Mouse (Mus musculus): ENCODE data around the gene Espn. TPM values are rescaled to one million over a fixed set of nuclear protein-coding genes. Genes with fewer than 3 reads are reported as not detected.

Gene Espn
- polyA plus RNA-seq, 1 experiment from 2014 or later: 0.40 TPM

DNA sequence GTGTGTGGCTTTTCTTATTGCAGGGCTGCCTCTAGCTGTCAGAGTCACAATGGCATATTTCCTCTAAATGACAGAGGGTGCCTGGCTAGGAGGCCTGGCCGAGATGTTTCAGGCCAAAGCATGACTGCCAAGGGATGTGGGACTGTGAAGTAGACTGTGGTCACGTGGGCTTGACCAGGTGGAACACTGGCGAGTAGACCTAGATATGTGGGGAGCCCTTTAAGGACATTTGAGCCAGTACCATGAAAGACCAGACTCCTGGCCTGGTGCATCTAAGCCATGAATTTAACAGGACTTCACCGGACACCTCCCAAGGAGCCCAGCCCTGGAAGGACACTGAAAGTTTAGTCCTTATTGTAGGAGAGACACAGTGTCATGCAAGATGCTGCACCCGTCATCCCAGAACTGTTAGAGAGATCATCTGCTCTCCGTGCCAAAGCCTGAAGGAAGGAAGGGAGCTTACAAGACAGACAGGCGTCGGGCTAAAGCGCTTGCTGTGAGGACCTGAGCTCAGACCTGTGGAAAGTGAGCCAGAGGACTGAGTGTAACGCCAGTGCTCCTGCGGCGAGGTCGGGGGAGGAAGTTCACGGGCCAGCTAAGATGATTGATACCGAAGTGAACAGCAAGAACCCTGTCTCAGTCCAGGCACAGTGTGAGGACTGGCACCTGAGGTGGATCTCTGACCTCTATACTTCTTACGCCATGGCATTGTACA lies 27.9 kb upstream of the Espn start:
- 0 out of 2 replicates have a peak overlapping the region, but pooled peaks have one; percentile 82 for H3K9ac ChIP-seq

GRCm38 (mm10) chr4:152178916-152179705 lies 26.9 kb upstream of the Espn start:
- peak overlapping the region; percentile 94 for H3K4me2 ChIP-seq (replicated peaks)
- H3K36me3 ChIP-seq (replicated peaks; ENCODE audit: control insufficient read depth, insufficient read depth): 0 out of 2 replicates have a peak, but pooled peaks cover 7% of the 10 kb centered on the region
- H3K4me1 ChIP-seq (replicated peaks; ENCODE audit: control insufficient read depth, insufficient read depth, low read length): peaks cover 20% of the 10 kb centered on the region; the same call in 1 of the 2 replicates
- peak overlapping the region; percentile 86 for H3K4me3 ChIP-seq (replicated peaks; ENCODE audit: low read length)
- DNase-seq (ENCODE audit: low spot score) (no peak), ATAC-seq (ENCODE audit: low FRiP score) (no peak; the same call in 1 of the 2 replicates)
- H3K27me3 ChIP-seq (ENCODE audit: control insufficient read depth, insufficient read depth, low read length): peaks cover 15% of the 10 kb centered on the region; the same call in 1 of the 2 replicates
- no peaks in the 10 kb centered on the region for H3K9me3 ChIP-seq (ENCODE audit: control insufficient read depth, low read length)
- H3K27ac ChIP-seq: peak overlapping the region; percentile 84
- WGBS: 22% methylated on average over 16 of the region's 16 CpGs
- H3K9ac ChIP-seq: peak overlapping the region; percentile 82

More for the DNA sequence above, 27.9 kb upstream of the Espn start:
- H3K4me2 ChIP-seq (replicated peaks): peak overlapping the region; percentile 94
- ATAC-seq (ENCODE audit: low FRiP score) (no peak), DNase-seq (ENCODE audit: low spot score) (no peak)
- 0 out of 2 replicates have a peak, but pooled peaks cover 7% of the 10 kb centered on the region for H3K36me3 ChIP-seq (replicated peaks; ENCODE audit: control insufficient read depth, insufficient read depth)
- 86% methylated on average over 16 of the region's 16 CpGs for WGBS
- no peak overlapping the region for H3K27ac ChIP-seq
- H3K4me1 ChIP-seq (replicated peaks; ENCODE audit: control insufficient read depth, insufficient read depth, low read length): peaks cover 20% of the 10 kb centered on the region; the same call in 1 of the 2 replicates
- H3K4me3 ChIP-seq (replicated peaks; ENCODE audit: low read length): peak overlapping the region; percentile 86; the same call in 1 of the 2 replicates
- H3K9me3 ChIP-seq (ENCODE audit: control insufficient read depth, low read length): no peaks in the 10 kb centered on the region
- H3K27me3 ChIP-seq (ENCODE audit: control insufficient read depth, insufficient read depth, low read length): 0 out of 2 replicates have a peak, but pooled peaks cover 7% of the 10 kb centered on the region

GRCm38 (mm10) chr4:152178344-152178864 lies 26.2 kb upstream of the Espn start:
- Histone ChIP-seq H3K4me2 (replicated peaks) (peak overlapping the region; percentile 94), H3K4me3 (replicated peaks; ENCODE audit: low read length) (peak overlapping the region; percentile 86), H3K27me3 (ENCODE audit: control insufficient read depth, insufficient read depth, low read length) (peaks cover 23% of the 10 kb centered on the region; the same call in 1 of the 2 replicates), H3K36me3 (replicated peaks; ENCODE audit: control insufficient read depth, insufficient read depth) (0 out of 2 replicates have a peak, but pooled peaks cover 7% of the 10 kb centered on the region), H3K4me1 (replicated peaks; ENCODE audit: control insufficient read depth, insufficient read depth, low read length) (peaks cover 20% of the 10 kb centered on the region; the same call in 1 of the 2 replicates), H3K27ac (peak overlapping the region; percentile 84), H3K9me3 (ENCODE audit: control insufficient read depth, low read length) (no peaks in the 10 kb centered on the region), H3K9ac (peak overlapping the region; percentile 82)
- DNase-seq (ENCODE audit: low spot score) (no peak), ATAC-seq (ENCODE audit: low FRiP score) (peak; percentile 69)
- 2% methylated on average over 35 of the region's 35 CpGs for WGBS

DNA sequence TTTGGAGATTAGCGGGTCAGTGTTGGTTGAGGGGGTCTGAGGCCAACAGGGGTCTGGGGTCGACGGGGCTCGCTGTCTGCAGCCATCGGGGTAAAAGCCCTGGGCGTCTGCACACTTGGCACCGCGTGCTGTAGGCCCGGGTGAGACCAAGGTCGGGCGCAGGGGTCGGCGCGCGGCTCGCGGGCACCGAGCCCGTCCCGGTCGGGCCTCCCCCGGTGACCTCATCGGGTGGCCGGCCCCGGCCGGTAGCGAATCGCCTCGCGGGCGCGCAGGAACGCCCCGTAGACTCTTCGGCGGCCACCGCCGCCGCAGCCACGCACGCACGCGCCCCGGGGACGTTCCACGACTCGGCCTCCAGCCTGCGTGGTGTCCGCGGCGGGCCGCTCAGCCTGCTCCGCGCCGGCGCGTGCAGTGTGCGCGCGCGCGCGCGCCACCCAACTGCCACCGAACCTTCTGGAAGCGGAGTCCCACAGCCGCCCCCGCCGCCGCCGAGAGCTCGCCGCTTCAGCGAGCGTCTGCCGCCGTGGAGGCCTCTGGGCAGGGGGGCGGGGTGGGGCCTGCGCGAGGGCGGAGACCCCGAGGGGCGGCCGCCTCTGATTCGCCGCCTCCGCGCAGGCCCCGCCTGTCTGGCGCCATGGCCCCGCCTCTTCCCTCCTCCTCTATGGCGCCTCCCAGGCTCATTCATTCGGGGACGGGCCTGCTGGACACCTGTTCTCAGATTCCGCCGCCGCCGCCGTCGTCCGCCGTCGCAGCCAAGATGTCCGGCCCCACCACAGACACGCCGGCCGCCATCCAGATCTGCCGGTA lies 25.6 kb upstream of the Espn start, which contains the start of gene Acot7:
Gene Acot7, plus strand, starts transcription at position 598 of the 807 bp plus-strand sequence.
- H3K4me1 ChIP-seq (replicated peaks; ENCODE audit: control insufficient read depth, insufficient read depth, low read length): peaks cover 20% of the 10 kb centered on the region; the same call in 1 of the 2 replicates
- H3K36me3 ChIP-seq (replicated peaks; ENCODE audit: control insufficient read depth, insufficient read depth): 0 out of 2 replicates have a peak, but pooled peaks cover 4% of the 10 kb centered on the region
- H3K9me3 ChIP-seq (ENCODE audit: control insufficient read depth, low read length): no peaks in the 10 kb centered on the region
- ATAC-seq (ENCODE audit: low FRiP score): peak; percentile 96
- under 1% methylated on average over 86 of the region's 108 CpGs for WGBS
- peak within 1 kb of the TSS; percentile 87 for H3K27ac ChIP-seq
- H3K9ac ChIP-seq: peak within 1 kb of the TSS; percentile 82
- H3K4me3 ChIP-seq (replicated peaks; ENCODE audit: low read length): peak within 1 kb of the TSS; percentile 86
- DNase-seq (ENCODE audit: low spot score): peak; percentile 95
- H3K27me3 ChIP-seq (ENCODE audit: control insufficient read depth, insufficient read depth, low read length): peaks cover 23% of the 10 kb centered on the region; the same call in 1 of the 2 replicates
- H3K4me2 ChIP-seq (replicated peaks): peak within 1 kb of the TSS; percentile 94

DNA sequence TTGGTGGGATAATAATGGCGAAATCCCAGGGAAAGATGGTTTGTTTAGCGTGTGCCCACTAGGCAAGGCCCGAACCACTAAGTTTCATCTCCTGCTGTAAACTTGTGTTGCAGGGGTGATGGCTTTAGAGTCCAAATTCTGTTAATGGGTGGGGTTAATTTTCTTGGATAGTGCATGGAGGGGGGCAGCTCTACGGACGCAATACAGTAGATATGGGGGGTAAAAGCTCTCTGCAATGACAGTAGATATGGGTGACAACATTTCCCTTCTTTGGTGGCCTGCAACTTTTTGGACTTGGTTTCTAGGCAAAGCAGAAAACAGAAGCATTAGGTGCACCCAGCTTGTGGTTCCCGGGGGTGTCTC lies 25.0 kb upstream of the Espn start:
- Histone ChIP-seq H3K9ac (peak overlapping the region; percentile 82), H3K4me2 (replicated peaks) (peak overlapping the region; percentile 94), H3K4me1 (replicated peaks; ENCODE audit: control insufficient read depth, insufficient read depth, low read length) (peaks cover 20% of the 10 kb centered on the region; the same call in 1 of the 2 replicates), H3K36me3 (replicated peaks; ENCODE audit: control insufficient read depth, insufficient read depth) (no peaks in the 10 kb centered on the region), H3K4me3 (replicated peaks; ENCODE audit: low read length) (peak overlapping the region; percentile 86), H3K27ac (peak overlapping the region; percentile 87; the same call in 1 of the 2 replicates), H3K9me3 (ENCODE audit: control insufficient read depth, low read length) (no peaks in the 10 kb centered on the region), H3K27me3 (ENCODE audit: control insufficient read depth, insufficient read depth, low read length) (peaks cover 23% of the 10 kb centered on the region; the same call in 1 of the 2 replicates)
- 72% methylated on average over 6 of the region's 6 CpGs for WGBS
- ATAC-seq (ENCODE audit: low FRiP score) (no peak), DNase-seq (ENCODE audit: low spot score) (no peak)

- no peaks in the 10 kb centered on the region for H3K36me3 ChIP-seq (replicated peaks; ENCODE audit: control insufficient read depth, insufficient read depth)
- no peak overlapping the region for H3K9ac ChIP-seq
- H3K4me1 ChIP-seq (replicated peaks; ENCODE audit: control insufficient read depth, insufficient read depth, low read length): peaks cover 20% of the 10 kb centered on the region; the same call in 1 of the 2 replicates
- H3K4me2 ChIP-seq (replicated peaks): no peak overlapping the region
- peaks cover 23% of the 10 kb centered on the region; the same call in 1 of the 2 replicates for H3K27me3 ChIP-seq (ENCODE audit: control insufficient read depth, insufficient read depth, low read length)
- H3K9me3 ChIP-seq (ENCODE audit: control insufficient read depth, low read length): no peaks in the 10 kb centered on the region
- no peak for ATAC-seq (ENCODE audit: low FRiP score)
- DNase-seq (ENCODE audit: low spot score): no peak
- WGBS: 64% methylated on average over 3 of the region's 3 CpGs
- no peak overlapping the region for H3K27ac ChIP-seq
- no peak overlapping the region for H3K4me3 ChIP-seq (replicated peaks; ENCODE audit: low read length)
Observed at GRCm38 (mm10) chr4:152176638-152177037, 24.5 kb upstream of the Espn start.

- Histone ChIP-seq H3K27ac (no peak overlapping the region), H3K27me3 (ENCODE audit: control insufficient read depth, insufficient read depth, low read length) (peaks cover 23% of the 10 kb centered on the region; the same call in 1 of the 2 replicates), H3K9me3 (ENCODE audit: control insufficient read depth, low read length) (no peaks in the 10 kb centered on the region), H3K36me3 (replicated peaks; ENCODE audit: control insufficient read depth, insufficient read depth) (no peaks in the 10 kb centered on the region), H3K4me3 (replicated peaks; ENCODE audit: low read length) (no peak overlapping the region), H3K4me1 (replicated peaks; ENCODE audit: control insufficient read depth, insufficient read depth, low read length) (peaks cover 6% of the 10 kb centered on the region; the same call in 1 of the 2 replicates), H3K9ac (no peak overlapping the region), H3K4me2 (replicated peaks) (no peak overlapping the region)
- 86% methylated on average over 9 of the region's 9 CpGs for whole genome bisulfite sequencing
- DNase-seq (ENCODE audit: low spot score) (no peak), ATAC-seq (ENCODE audit: low FRiP score) (no peak)
Observed at GRCm38 (mm10) chr4:152173956-152174355, 21.8 kb upstream of the Espn start.

DNA sequence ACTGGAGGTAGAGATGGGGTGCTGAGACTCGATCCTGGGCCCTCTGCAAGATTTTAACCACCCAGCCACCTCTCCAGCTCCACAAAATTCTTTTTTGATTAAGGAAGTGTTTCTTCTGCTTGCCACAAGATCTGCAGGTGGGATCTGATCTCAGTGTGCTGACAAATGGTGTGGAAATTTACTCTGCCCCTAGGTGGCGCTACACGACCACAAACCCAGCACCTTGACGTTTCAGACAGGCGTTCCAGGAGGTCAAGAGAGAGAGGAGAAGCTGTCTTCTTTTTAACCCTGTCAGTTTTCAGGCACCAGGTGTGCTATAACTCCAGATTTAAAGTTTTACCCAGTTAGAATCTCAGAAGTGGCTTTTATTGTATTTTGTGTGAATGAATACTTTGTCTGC lies 20.9 kb upstream of the Espn start:
- H3K4me2 ChIP-seq (replicated peaks): no peak overlapping the region
- no peak overlapping the region for H3K27ac ChIP-seq
- no peaks in the 10 kb centered on the region for H3K9me3 ChIP-seq (ENCODE audit: control insufficient read depth, low read length)
- DNase-seq (ENCODE audit: low spot score) (peak; percentile 82), ATAC-seq (ENCODE audit: low FRiP score) (no peak)
- H3K4me3 ChIP-seq (replicated peaks; ENCODE audit: low read length): no peak overlapping the region
- H3K27me3 ChIP-seq (ENCODE audit: control insufficient read depth, insufficient read depth, low read length): peaks cover 23% of the 10 kb centered on the region; the same call in 1 of the 2 replicates
- H3K36me3 ChIP-seq (replicated peaks; ENCODE audit: control insufficient read depth, insufficient read depth): no peaks in the 10 kb centered on the region
- WGBS: under 1% methylated on average over 5 of the region's 5 CpGs
- no peak overlapping the region for H3K9ac ChIP-seq
- H3K4me1 ChIP-seq (replicated peaks; ENCODE audit: control insufficient read depth, insufficient read depth, low read length): peaks cover 6% of the 10 kb centered on the region; the same call in 1 of the 2 replicates
